Mouse (Mus musculus) MEL (cell line): Measurements from ENCODE around the gene Gm49776. TPM values are rescaled to one million over a fixed set of nuclear protein-coding genes. Genes with fewer than 3 reads are reported as not detected.

Experiments
- DNase-seq: peaks from one replicate; pipeline ENCODE4 v3.0.0; 2011; ENCODE audit warnings: low read depth, low spot score
- H3K27ac ChIP-seq: 2 replicates; pipeline ENCODE4 v1.5.1; 2012; ENCODE audit warnings: low read depth, mild to moderate bottlenecking, control low read depth, low read length, moderate library complexity; ENCODE audit not compliant: control insufficient read depth
- H3K27me3 ChIP-seq, 2 experiments: fragments of 150-350 bp in 1 of 2; sonication (generic) in 1 of 2; 2 replicates each; pipeline ENCODE4 v1.6.1; 2012; ENCODE audit warnings: low read length in 2 of 2, mild to moderate bottlenecking in 2 of 2, improper control_type of control experiment in 1 of 2, moderate library complexity in 1 of 2; ENCODE audit not compliant: insufficient read depth in 2 of 2, control insufficient read depth in 1 of 2
- H3K36me3 ChIP-seq, 2 experiments: 2 replicates each; pipeline ENCODE4 v1.6.1; 2012 to 2014; ENCODE audit warnings: low read length in 2 of 2, improper control_type of control experiment in 1 of 2, inconsistent platforms in 1 of 2, mild to moderate bottlenecking in 1 of 2; ENCODE audit not compliant: insufficient read depth in 2 of 2, control insufficient read depth in 1 of 2
- H3K4me1 ChIP-seq, 2 experiments: fragments of 150-350 bp in 1 of 2; sonication (generic) in 1 of 2; 2 replicates each; pipeline ENCODE4 v1.6.1; 2012; ENCODE audit warnings: low read length in 2 of 2, improper control_type of control experiment in 1 of 2, mild to moderate bottlenecking in 1 of 2; ENCODE audit not compliant: insufficient read depth in 2 of 2, control insufficient read depth in 1 of 2
- H3K4me3 ChIP-seq, 2 experiments: fragments of 150-350 bp in 1 of 2; sonication (generic) in 1 of 2; 2 replicates each; pipeline ENCODE4 v1.5.1; 2012; ENCODE audit warnings: low read depth in 2 of 2, low read length in 2 of 2, mild to moderate bottlenecking in 2 of 2, moderate library complexity in 2 of 2, control low read depth in 1 of 2, improper control_type of control experiment in 1 of 2; ENCODE audit not compliant: control insufficient read depth in 1 of 2, insufficient read depth in 1 of 2
- H3K79me2 ChIP-seq: 2 replicates; pipeline ENCODE4 v1.6.1; 2012; ENCODE audit warnings: mild to moderate bottlenecking, low read length, moderate library complexity; ENCODE audit not compliant: control insufficient read depth, poor library complexity, insufficient read depth
- H3K9ac ChIP-seq: 2 replicates; pipeline ENCODE4 v1.6.1; 2012; ENCODE audit warnings: low read depth, mild to moderate bottlenecking, control low read depth, low read length, moderate library complexity; ENCODE audit not compliant: control insufficient read depth, poor library complexity, severe bottlenecking
- H3K9me3 ChIP-seq: fragments of 150-350 bp; sonication (generic); replicated peaks from 2 replicates; pipeline ENCODE4 v1.6.1; 2012; ENCODE audit warnings: mild to moderate bottlenecking, low read length, improper control_type of control experiment, moderate library complexity; ENCODE audit not compliant: insufficient read depth
- BHLHE40 ChIP-seq: IDR thresholded peaks from 2 replicates; pipeline ENCODE4 v1.6.1; 2012; ENCODE audit warnings: low read depth, mild to moderate bottlenecking, inconsistent platforms, low read length, improper control_type of control experiment, borderline replicate concordance
- CTCF ChIP-seq, 3 experiments: IDR thresholded peaks in 2 of 3; conservative IDR thresholded peaks in 1 of 3; 2 replicates each; pipeline ENCODE4 v1.5.1; 2011 to 2012; ENCODE audit warnings: low read length in 3 of 3, low read depth in 2 of 3, mild to moderate bottlenecking in 2 of 3, improper control_type of control experiment in 1 of 3, inconsistent platforms in 1 of 3, mixed read lengths in 1 of 3, moderate library complexity in 1 of 3; ENCODE audit not compliant: control insufficient read depth in 1 of 3, insufficient read depth in 1 of 3, poor library complexity in 1 of 3, severe bottlenecking in 1 of 3
- E2F4 ChIP-seq: IDR thresholded peaks from 2 replicates; pipeline ENCODE4 v1.6.1; 2011; ENCODE audit warnings: low read depth, low read length, improper control_type of control experiment, borderline replicate concordance
- ELF1 ChIP-seq: IDR thresholded peaks from 2 replicates; pipeline ENCODE4 v1.6.1; 2014; ENCODE audit warnings: low read depth, mild to moderate bottlenecking, inconsistent platforms, low read length, improper control_type of control experiment, moderate library complexity
- EP300 ChIP-seq, 2 experiments: IDR thresholded peaks; 2 replicates each; pipeline ENCODE4 v1.6.1; 2011; ENCODE audit warnings: improper control_type of control experiment in 2 of 2, low read length in 2 of 2, low read depth in 1 of 2, mild to moderate bottlenecking in 1 of 2
- ETS1 ChIP-seq: IDR thresholded peaks from 2 replicates; pipeline ENCODE4 v1.6.1; 2012; ENCODE audit warnings: low read depth, mild to moderate bottlenecking, inconsistent platforms, low read length, improper control_type of control experiment, moderate library complexity
- GATA1 ChIP-seq: IDR thresholded peaks from 2 replicates; pipeline ENCODE4 v1.6.1; 2011; ENCODE audit warnings: low read depth, low read length, improper control_type of control experiment
- JUND ChIP-seq: IDR thresholded peaks from 2 replicates; pipeline ENCODE4 v1.6.1; 2011; ENCODE audit warnings: low read depth, mild to moderate bottlenecking, improper control_type of control experiment, low read length
- MAFK ChIP-seq: IDR thresholded peaks from 2 replicates; pipeline ENCODE4 v1.6.1; 2011; ENCODE audit warnings: low read depth, mild to moderate bottlenecking, low read length, improper control_type of control experiment, borderline replicate concordance
- MAX ChIP-seq: IDR thresholded peaks from 2 replicates; pipeline ENCODE4 v1.6.1; 2011; ENCODE audit warnings: low read length, improper control_type of control experiment
- MEF2A ChIP-seq: IDR thresholded peaks from 2 replicates; pipeline ENCODE4 v1.6.1; 2014; ENCODE audit warnings: low read depth, mild to moderate bottlenecking, inconsistent platforms, low read length, improper control_type of control experiment; ENCODE audit not compliant: poor library complexity, insufficient replicate concordance, severe bottlenecking; ENCODE audit errors: extremely low read depth
- NELFE ChIP-seq: IDR thresholded peaks from 2 replicates; pipeline ENCODE4 v1.6.1; 2011; ENCODE audit warnings: low read depth, low read length, improper control_type of control experiment
- POLR2A ChIP-seq, 2 experiments: IDR thresholded peaks; 2 replicates each; pipeline ENCODE4 v1.6.1; 2011 to 2012; ENCODE audit warnings: low read length in 2 of 2, mild to moderate bottlenecking in 2 of 2, control low read depth in 1 of 2, improper control_type of control experiment in 1 of 2, low read depth in 1 of 2, moderate library complexity in 1 of 2; ENCODE audit not compliant: control insufficient read depth in 1 of 2, insufficient read depth in 1 of 2, poor library complexity in 1 of 2
- RCOR1 ChIP-seq: IDR thresholded peaks from 2 replicates; pipeline ENCODE4 v1.6.1; 2012; ENCODE audit warnings: low read depth, mild to moderate bottlenecking, inconsistent platforms, low read length, improper control_type of control experiment
- SIN3A ChIP-seq: IDR thresholded peaks from 2 replicates; pipeline ENCODE4 v1.6.1; 2012; ENCODE audit warnings: low read length, improper control_type of control experiment, inconsistent platforms
- SMC3 ChIP-seq: IDR thresholded peaks from 2 replicates; pipeline ENCODE4 v1.6.1; 2011; ENCODE audit warnings: low read depth, low read length, improper control_type of control experiment
- TAL1 ChIP-seq: IDR thresholded peaks from 2 replicates; pipeline ENCODE4 v1.6.1; 2012; ENCODE audit warnings: mild to moderate bottlenecking, inconsistent platforms, low read length, moderate library complexity, mixed read lengths
- TCF12 ChIP-seq: IDR thresholded peaks from 2 replicates; pipeline ENCODE4 v1.6.1; 2014; ENCODE audit warnings: low read depth, mild to moderate bottlenecking, inconsistent platforms, low read length, improper control_type of control experiment, moderate library complexity
- USF1 ChIP-seq: IDR thresholded peaks from 2 replicates; pipeline ENCODE4 v1.6.1; 2014; ENCODE audit warnings: low read depth, mild to moderate bottlenecking, inconsistent platforms, low read length, improper control_type of control experiment, moderate library complexity
- ZKSCAN1 ChIP-seq: IDR thresholded peaks from 2 replicates; pipeline ENCODE4 v1.6.1; 2012; ENCODE audit warnings: low read depth, mild to moderate bottlenecking, inconsistent platforms, low read length, improper control_type of control experiment, moderate library complexity
- polyA plus RNA-seq, 2 experiments: library from polyadenylated mRNA; stranded (reverse) in 1 of 2; unstranded in 1 of 2; fragments of >175 nt in 1 of 2; fragments of >200 nt in 1 of 2; gene quantifications; 2 replicates each; pipeline versions ENCODE4 v1.2.1 to v1.2.4; 2012; ENCODE audit warnings: low replicate concordance in 2 of 2, low read depth in 1 of 2; ENCODE audit not compliant: insufficient read length in 2 of 2, insufficient read depth in 1 of 2, missing spikeins in 1 of 2
- total RNA-seq: library from RNA; depleted of rRNA; stranded (reverse); fragments of 300-350 nt; gene quantifications from 2 replicates; pipeline ENCODE4 v1.2.3, GENCODE M21; 2012

Gene Gm49776
- total and polyA plus RNA-seq, 3 experiments: 0.77 to 32.7 TPM; not detected in 1

DNA sequence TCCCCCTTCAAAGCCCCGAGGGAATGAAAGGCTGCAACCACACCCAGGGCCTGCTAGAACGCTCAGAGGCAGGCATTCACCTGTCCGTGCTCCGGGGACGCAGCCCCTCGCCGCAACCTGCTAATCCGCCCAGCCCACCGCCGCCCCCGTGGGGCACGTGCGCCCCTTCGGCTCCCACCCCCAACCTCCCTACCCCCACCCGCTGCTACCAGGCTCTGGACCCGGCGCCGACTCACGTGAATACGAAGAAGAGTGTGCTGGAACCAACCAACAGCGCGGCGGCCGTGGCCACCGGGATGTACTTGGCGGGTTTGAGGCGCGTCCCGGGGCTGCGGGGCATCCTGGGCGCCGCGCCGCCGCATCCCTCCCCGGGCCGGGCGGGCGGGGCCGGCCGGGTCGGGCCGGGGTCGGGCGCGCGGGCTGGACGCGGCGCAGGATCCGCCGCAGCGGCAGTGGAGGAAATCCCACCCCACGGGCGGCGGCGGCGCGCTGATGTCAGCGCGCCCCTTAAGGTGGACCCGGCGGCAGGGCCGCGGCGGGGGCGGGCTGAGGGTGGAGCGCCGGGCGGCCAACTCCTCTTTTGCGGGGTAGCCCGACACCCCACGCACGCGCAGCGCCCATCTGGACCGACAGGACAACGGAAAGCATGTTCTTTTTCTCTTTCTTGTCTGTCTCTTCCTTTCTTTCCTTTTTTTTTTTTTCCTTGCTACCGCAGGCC is 23.3 kb downstream of the Gm49776 start, which contains the start of gene Zdhhc8 (continued):
- TF ChIP-seq ETS1 (no peak), SMC3 (no peak), EP300 (IDR thresholded peaks at IDR 0.05; ENCODE audit: low read depth in 1 of 2, low read length in 2 of 2) (no peak), GATA1 (no peak)

- Histone ChIP-seq H3K4me3 (peak overlapping the region; percentile 82 to 96), H3K27me3 (no peaks in the 10 kb centered on the region), H3K9ac (peak overlapping the region; percentile 74), H3K36me3 (peaks cover 0 to 6% of the 10 kb centered on the region in 2 experiments; a peak in 2 of 4 replicates), H3K4me1 (peaks cover 0 to 21% of the 10 kb centered on the region in 2 experiments; a peak in 3 of 4 replicates), H3K79me2 (peaks cover 25% of the 10 kb centered on the region), H3K27ac (no peak overlapping the region), H3K9me3 (no peaks in the 10 kb centered on the region)
- no peak for TF ChIP-seq BHLHE40
- 0 out of 2 replicates have a peak, but pooled peaks have one; percentile 1 for TF ChIP-seq MAX
- TF ChIP-seq CTCF (IDR thresholded peaks at IDR 0.05 in 2 of 3, conservative IDR thresholded peaks at IDR 0.05 in 1 of 3; ENCODE audit: control insufficient read depth in 1 of 3, insufficient read depth in 1 of 3, low read depth in 2 of 3, low read length in 3 of 3, poor library complexity in 1 of 3, severe bottlenecking in 1 of 3): no peak
- DNase-seq: no peak
These were observed 24.0 kb downstream of the Gm49776 start for GRCm38 (mm10) chr16:18233919-18234670.

DNA sequence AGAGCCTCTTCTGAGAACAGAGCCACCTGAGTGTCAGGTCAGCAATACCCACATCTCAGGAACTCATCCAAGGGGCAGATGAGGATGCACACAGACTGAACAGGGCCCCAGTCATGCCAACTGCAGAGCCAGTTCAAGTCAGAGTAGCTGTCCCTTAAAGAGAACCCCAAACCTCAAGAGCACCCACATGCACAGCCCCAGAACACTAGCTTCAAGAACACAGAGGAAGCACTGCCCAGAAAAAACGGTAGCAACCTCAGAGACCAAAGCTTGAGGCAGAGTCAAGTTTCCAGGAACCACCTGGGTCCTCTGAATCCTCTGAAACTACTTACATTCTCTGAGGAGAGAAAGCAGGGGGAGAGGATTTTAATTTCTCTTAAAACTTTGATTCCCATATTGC is 24.7 kb downstream of the Gm49776 start:
- Histone ChIP-seq H3K79me2 (peaks cover 25% of the 10 kb centered on the region), H3K9ac (no peak overlapping the region), H3K4me3 (no peak overlapping the region), H3K27me3 (no peaks in the 10 kb centered on the region), H3K27ac (no peak overlapping the region), H3K4me1 (peaks cover 0 to 21% of the 10 kb centered on the region in 2 experiments; a peak in 3 of 4 replicates), H3K9me3 (no peaks in the 10 kb centered on the region), H3K36me3 (peaks cover 0 to 6% of the 10 kb centered on the region in 2 experiments; a peak in 2 of 4 replicates)
- TF ChIP-seq JUND (no peak), MAX (no peak), ZKSCAN1 (no peak), TCF12 (no peak), ELF1 (no peak), SIN3A (no peak), CTCF (IDR thresholded peaks at IDR 0.05 in 2 of 3, conservative IDR thresholded peaks at IDR 0.05 in 1 of 3; ENCODE audit: control insufficient read depth in 1 of 3, insufficient read depth in 1 of 3, low read depth in 2 of 3, low read length in 3 of 3, poor library complexity in 1 of 3, severe bottlenecking in 1 of 3) (no peak), TAL1 (no peak), MAFK (no peak), EP300 (IDR thresholded peaks at IDR 0.05; ENCODE audit: low read depth in 1 of 2, low read length in 2 of 2) (no peak), USF1 (no peak), POLR2A (IDR thresholded peaks at IDR 0.05; ENCODE audit: control insufficient read depth in 1 of 2, insufficient read depth in 1 of 2, low read depth in 1 of 2, low read length in 2 of 2, poor library complexity in 1 of 2) (no peak), NELFE (no peak), RCOR1 (no peak), MEF2A (no peak), E2F4 (no peak)
- DNase-seq: peak; percentile 26
